Mouse (Mus musculus) skeletal muscle tissue, adult 2 months (tissue): ENCODE data around the gene Arfgef2.

Experiments used
- DNase-seq: peaks from one replicate; pipeline ENCODE4 v3.0.0-alpha.2; 2012; ENCODE audit warnings: low read depth, low spot score

The Arfgef2 gene

GRCm38 (mm10) chr2:166856366-166856765 is 51.0 kb downstream of the Arfgef2 start:
- no peak for DNase-seq

- no peak for DNase-seq
Measured at GRCm38 (mm10) chr2:166857118-166857517, 51.7 kb downstream of the Arfgef2 start.

- DNase-seq = no peak
Measured at GRCm38 (mm10) chr2:166859214-166859613, 53.8 kb downstream of the Arfgef2 start.

- no peak for DNase-seq
Measured at GRCm38 (mm10) chr2:166862505-166862904, 57.1 kb downstream of the Arfgef2 start.

GRCm38 (mm10) chr2:166865476-166865875 is 60.1 kb downstream of the Arfgef2 start:
- no peak for DNase-seq

- no peak for DNase-seq
Measured at GRCm38 (mm10) chr2:166870271-166870865, 65.0 kb downstream of the Arfgef2 start.

- DNase-seq = no peak
Measured at GRCm38 (mm10) chr2:166870899-166871298, 65.5 kb downstream of the Arfgef2 start.

GRCm38 (mm10) chr2:166874675-166875280 is 69.4 kb downstream of the Arfgef2 start:
- no peak for DNase-seq

GRCm38 (mm10) chr2:166875561-166875960 is 70.2 kb downstream of the Arfgef2 start:
- peak; percentile 28 for DNase-seq

- DNase-seq = no peak
Measured at GRCm38 (mm10) chr2:166876331-166876730, 70.9 kb downstream of the Arfgef2 start.

GRCm38 (mm10) chr2:166885066-166885465 is 79.7 kb downstream of the Arfgef2 start:
- DNase-seq = no peak

- no peak for DNase-seq
Measured at GRCm38 (mm10) chr2:166885619-166886018, 80.2 kb downstream of the Arfgef2 start.

GRCm38 (mm10) chr2:166886231-166886630 is 80.8 kb downstream of the Arfgef2 start:
- no peak for DNase-seq

GRCm38 (mm10) chr2:166887816-166888215 is 82.4 kb downstream of the Arfgef2 start:
- no peak for DNase-seq

GRCm38 (mm10) chr2:166891366-166891880 is 86.0 kb downstream of the Arfgef2 start:
- DNase-seq = no peak

- DNase-seq = no peak
Measured at GRCm38 (mm10) chr2:166892158-166892680, 86.8 kb downstream of the Arfgef2 start.

GRCm38 (mm10) chr2:166893036-166893435 is 87.6 kb downstream of the Arfgef2 start:
- DNase-seq = no peak

- DNase-seq = no peak
Measured at GRCm38 (mm10) chr2:166896368-166896767, 91.0 kb downstream of the Arfgef2 start.

GRCm38 (mm10) chr2:166896974-166897373 is 91.6 kb downstream of the Arfgef2 start:
- DNase-seq = no peak

GRCm38 (mm10) chr2:166899161-166899560 is 93.8 kb downstream of the Arfgef2 start:
- no peak for DNase-seq

GRCm38 (mm10) chr2:166899746-166900145 is 94.4 kb downstream of the Arfgef2 start:
- DNase-seq = no peak

- DNase-seq = no peak
Measured at GRCm38 (mm10) chr2:166900792-166901505, 95.6 kb downstream of the Arfgef2 start.
